Mouse (Mus musculus) heart, embryonic 15.5 days (tissue): ENCODE data around the gene Spats1. TPM values are rescaled to one million over a fixed set of nuclear protein-coding genes. Genes with fewer than 3 reads are reported as not detected.

Experiments used
- ATAC-seq: fragments of 200-750 bp; cut with Nextera tagmentation; replicated peaks from 2 replicates; pipeline ENCODE4 v1.8.0; 2017; ENCODE audit warnings: low read depth, moderate TSS enrichment; ENCODE audit not compliant: insufficient number of reproducible peaks, insufficient read depth, low FRiP score
- H3K27ac ChIP-seq: fragments of 300-500 bp; sonication (generic); 2 replicates; pipeline ENCODE4 v1.5.1; 2015; ENCODE audit warnings: mild to moderate bottlenecking, inconsistent platforms
- H3K27me3 ChIP-seq: fragments of 300-500 bp; sonication (generic); 2 replicates; pipeline ENCODE4 v1.6.1; 2015; ENCODE audit warnings: inconsistent platforms
- H3K36me3 ChIP-seq: fragments of 300-500 bp; sonication (generic); 2 replicates; pipeline ENCODE4 v1.6.1; 2015; ENCODE audit warnings: mild to moderate bottlenecking, inconsistent platforms
- H3K4me1 ChIP-seq: fragments of 300-500 bp; sonication (generic); replicated peaks from 2 replicates; pipeline ENCODE4 v1.6.1; 2015; ENCODE audit warnings: inconsistent platforms
- H3K4me2 ChIP-seq: fragments of 300-500 bp; sonication (generic); 2 replicates; pipeline ENCODE4 v1.6.1; 2015; ENCODE audit warnings: inconsistent platforms, mild to moderate bottlenecking, moderate library complexity
- H3K4me3 ChIP-seq: fragments of 300-500 bp; sonication (generic); 2 replicates; pipeline ENCODE4 v1.5.1; 2015; ENCODE audit warnings: mild to moderate bottlenecking, inconsistent platforms
- H3K9ac ChIP-seq: fragments of 300-500 bp; sonication (generic); 2 replicates; pipeline ENCODE4 v1.6.1; 2015; ENCODE audit warnings: mild to moderate bottlenecking, inconsistent platforms
- H3K9me3 ChIP-seq: fragments of 300-500 bp; sonication (generic); replicated peaks from 2 replicates; pipeline ENCODE4 v1.6.1; 2016; ENCODE audit warnings: inconsistent platforms
- WGBS: fragments of 180-500 bp; shearing (Covaris S2); methylation state at CpG from one replicate; pipeline ENCODE4 v1.1.7; 2015; ENCODE audit warnings: mixed read lengths; 5-methylcytosine and 5-hydroxymethylcytosine counted together
- polyA plus RNA-seq: library from polyadenylated mRNA; unstranded; fragments of >200 nt; fragmentation: Nextera tagmentation; extraction: Ambion mirVana; gene quantifications from 2 replicates; pipeline ENCODE4 v1.2.1, GENCODE M21; 2015

Spats1 gene
- polyA plus RNA-seq, 1 experiment from 2014 or later: 1.6 TPM

DNA sequence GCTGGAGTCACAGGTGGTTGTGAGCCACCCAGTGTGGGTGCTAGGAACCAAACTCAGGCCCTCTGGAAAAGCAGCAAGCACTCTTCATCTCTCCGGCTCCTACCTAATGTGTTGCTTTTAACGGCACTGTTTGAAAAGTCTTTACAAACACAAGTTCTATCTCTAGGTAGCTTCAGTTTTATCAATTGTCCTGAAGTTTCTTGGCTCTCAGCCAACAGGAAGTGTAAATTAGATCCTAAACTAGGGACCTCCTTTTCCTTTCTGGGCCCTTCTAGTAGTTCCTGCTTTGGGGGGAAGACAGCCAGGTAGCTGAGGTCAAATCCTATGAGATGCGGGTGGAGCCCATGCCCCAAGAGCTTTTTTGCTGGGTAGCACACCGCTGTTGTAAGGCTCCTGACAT, 35.7 kb upstream of the Spats1 start:
- ATAC-seq: no peak
- Histone ChIP-seq H3K9ac (no peak overlapping the region), H3K36me3 (peaks cover 23% of the 10 kb centered on the region), H3K4me1 (peaks cover 13% of the 10 kb centered on the region), H3K4me3 (no peak overlapping the region), H3K27ac (no peak overlapping the region), H3K4me2 (no peak overlapping the region), H3K27me3 (no peaks in the 10 kb centered on the region), H3K9me3 (no peaks in the 10 kb centered on the region)
- WGBS: 89% methylated on average over 4 of the region's 4 CpGs

DNA sequence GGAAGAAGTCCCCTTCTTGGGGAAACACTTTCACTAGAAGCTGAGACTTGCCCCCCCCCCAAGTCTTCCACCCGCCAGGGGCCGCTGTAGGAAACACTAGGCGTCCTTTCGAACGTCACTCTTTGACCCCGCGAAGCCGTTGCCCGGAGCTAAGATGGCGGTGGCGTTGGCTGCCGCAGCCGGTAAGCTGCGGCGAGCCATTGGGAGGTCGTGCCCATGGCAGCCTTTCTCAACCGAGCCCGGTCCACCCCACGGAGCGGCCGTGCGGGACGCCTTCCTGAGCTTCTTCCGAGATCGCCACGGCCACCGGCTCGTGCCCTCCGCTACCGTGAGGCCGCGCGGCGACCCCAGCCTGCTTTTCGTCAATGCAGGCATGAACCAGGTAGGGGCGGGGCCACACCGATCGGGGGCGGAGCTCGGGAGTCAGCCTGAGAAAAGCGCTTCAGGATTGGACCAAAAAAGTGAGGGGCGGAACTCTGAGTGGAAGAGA, 31.5 kb upstream of the Spats1 start, which contains the start of gene Aars2:
TSS of gene Aars2 (plus strand) at position 142 of the 490 bp plus-strand sequence.
- H3K27ac ChIP-seq: peak within 1 kb of the TSS; percentile 94
- peak within 1 kb of the TSS; percentile 61 for H3K4me2 ChIP-seq
- WGBS: under 1% methylated on average over 42 of the region's 42 CpGs
- peak; percentile 85 for ATAC-seq
- H3K4me3 ChIP-seq: peak within 1 kb of the TSS; percentile 95
- H3K36me3 ChIP-seq: peaks cover 23% of the 10 kb centered on the region
- H3K9me3 ChIP-seq: no peaks in the 10 kb centered on the region
- H3K27me3 ChIP-seq: no peaks in the 10 kb centered on the region
- peak within 1 kb of the TSS; percentile 92 for H3K9ac ChIP-seq
- H3K4me1 ChIP-seq: peaks cover 17% of the 10 kb centered on the region

DNA sequence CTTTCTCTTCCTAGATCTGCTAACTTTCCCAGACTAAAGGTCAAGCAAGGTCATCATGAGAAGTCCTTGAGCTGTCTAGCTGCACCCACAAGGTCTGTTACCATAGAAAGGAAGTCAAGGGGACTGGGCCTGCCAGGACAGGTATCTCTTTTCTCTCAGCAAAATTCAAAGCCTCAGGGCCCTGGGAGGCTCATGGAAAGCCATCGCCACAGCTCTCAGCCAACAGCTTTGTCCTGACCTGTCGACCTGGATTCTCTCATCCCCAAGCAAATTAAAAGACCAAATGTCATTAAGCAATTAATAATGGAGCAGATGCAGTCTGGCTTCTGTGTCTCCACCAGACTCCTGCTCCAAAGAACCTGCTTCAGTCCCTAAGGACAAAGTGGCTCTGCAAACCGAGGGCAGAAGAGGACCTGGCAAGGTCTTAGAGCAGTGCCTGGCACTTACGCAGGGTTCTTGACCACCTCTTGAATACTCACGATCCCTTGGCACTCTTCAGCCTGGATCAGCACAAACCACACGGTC, 30.8 kb upstream of the Spats1 start:
- Histone ChIP-seq H3K9me3 (no peaks in the 10 kb centered on the region), H3K27ac (no peak overlapping the region), H3K4me2 (0 out of 2 replicates have a peak overlapping the region, but pooled peaks have one; percentile 61), H3K27me3 (no peaks in the 10 kb centered on the region), H3K4me1 (peaks cover 20% of the 10 kb centered on the region), H3K9ac (no peak overlapping the region), H3K4me3 (no peak overlapping the region; the same call in 1 of the 2 replicates), H3K36me3 (peaks cover 20% of the 10 kb centered on the region)
- WGBS: 65% methylated on average over 6 of the region's 6 CpGs
- ATAC-seq: no peak

DNA sequence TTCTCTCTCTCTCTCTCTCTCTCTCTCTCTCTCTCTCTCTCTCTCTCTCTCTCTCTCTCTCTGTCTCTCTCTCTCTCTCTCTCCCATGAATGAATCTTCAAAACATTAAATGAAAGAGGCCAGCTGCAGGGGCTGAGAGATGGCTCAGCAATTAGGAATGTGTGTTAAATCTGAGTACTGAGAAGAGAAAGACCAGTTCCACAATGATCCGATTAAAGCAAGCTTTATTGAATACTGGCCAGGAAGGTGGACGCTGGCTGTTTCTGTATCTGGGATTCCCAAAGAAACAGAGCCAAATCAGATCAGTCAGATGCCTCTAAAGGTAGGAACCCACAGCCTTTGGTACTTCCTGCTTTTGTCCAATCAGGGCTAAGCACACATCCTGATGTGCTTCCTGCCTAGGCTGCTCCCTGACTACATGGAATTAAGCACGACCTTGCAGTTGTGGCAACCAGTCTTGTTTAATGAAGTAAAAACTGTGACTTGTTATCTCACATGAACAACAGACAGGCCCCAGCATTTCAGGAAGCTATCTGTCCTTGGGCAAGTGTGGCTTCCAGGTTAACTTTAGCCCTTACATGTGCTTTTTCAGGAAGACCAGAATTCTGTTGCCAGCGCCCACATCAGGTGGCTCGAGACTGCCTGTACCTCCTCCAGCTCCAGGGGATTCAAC, 28.2 kb upstream of the Spats1 start:
- Histone ChIP-seq H3K27ac (peak overlapping the region; percentile 31; the same call in 1 of the 2 replicates), H3K9me3 (no peaks in the 10 kb centered on the region), H3K9ac (no peak overlapping the region), H3K27me3 (no peaks in the 10 kb centered on the region), H3K4me2 (no peak overlapping the region), H3K36me3 (peaks cover 2% of the 10 kb centered on the region; the same call in 1 of the 2 replicates), H3K4me3 (no peak overlapping the region), H3K4me1 (peaks cover 20% of the 10 kb centered on the region)
- WGBS: 42% methylated on average over 5 of the region's 5 CpGs
- ATAC-seq: no peak

DNA sequence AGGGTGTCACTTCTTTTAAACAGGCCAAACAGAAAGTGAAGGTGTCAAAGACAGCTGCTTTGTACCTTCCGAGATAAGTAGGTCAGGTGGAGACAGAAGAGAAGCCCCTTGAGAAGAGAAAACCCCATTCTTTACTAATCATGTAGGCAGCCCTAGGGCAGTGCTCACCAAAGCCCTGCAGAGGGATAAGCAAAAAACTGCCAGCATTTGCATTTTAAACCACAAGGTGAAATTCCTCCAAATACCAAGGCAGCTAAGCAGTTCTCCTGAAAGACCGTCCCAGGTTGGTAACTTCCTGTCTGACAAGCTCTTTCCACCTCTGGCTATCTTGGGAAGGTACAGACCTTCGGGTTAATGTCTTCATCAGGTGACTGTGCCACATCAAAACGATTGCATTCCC, 27.1 kb upstream of the Spats1 start:
- ATAC-seq: no peak
- Histone ChIP-seq H3K4me2 (no peak overlapping the region), H3K4me1 (peaks cover 17% of the 10 kb centered on the region), H3K9me3 (no peaks in the 10 kb centered on the region), H3K36me3 (no peaks in the 10 kb centered on the region), H3K9ac (no peak overlapping the region), H3K27ac (no peak overlapping the region), H3K27me3 (no peaks in the 10 kb centered on the region), H3K4me3 (no peak overlapping the region)
- WGBS: 54% methylated on average over 4 of the region's 4 CpGs

DNA sequence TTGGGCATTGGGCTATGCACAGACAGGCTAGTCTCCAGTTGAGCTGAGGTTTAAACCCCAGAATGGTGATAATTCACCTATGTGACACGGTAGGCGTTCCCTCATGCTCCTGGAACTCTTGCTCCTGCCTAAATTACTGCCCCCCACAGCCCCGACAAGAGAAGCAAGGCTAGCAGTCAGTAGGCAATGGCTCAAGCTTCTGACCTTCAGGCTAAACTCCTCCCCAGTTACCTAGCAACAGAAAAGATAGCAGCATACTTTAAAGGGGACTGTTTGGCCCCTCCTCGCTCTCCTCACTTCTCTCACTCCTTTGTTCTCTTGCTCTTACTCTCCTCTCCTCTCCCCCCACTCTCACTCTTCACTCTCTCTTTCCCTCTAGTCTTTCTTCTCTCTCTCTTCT, 25.8 kb upstream of the Spats1 start:
- WGBS: 37% methylated on average over 4 of the region's 4 CpGs
- no peak for ATAC-seq
- no peak overlapping the region for H3K4me3 ChIP-seq
- no peaks in the 10 kb centered on the region for H3K9me3 ChIP-seq
- H3K27ac ChIP-seq: no peak overlapping the region
- no peaks in the 10 kb centered on the region for H3K36me3 ChIP-seq
- H3K27me3 ChIP-seq: no peaks in the 10 kb centered on the region
- H3K4me1 ChIP-seq: peaks cover 7% of the 10 kb centered on the region; the same call in 1 of the 2 replicates
- H3K9ac ChIP-seq: no peak overlapping the region
- H3K4me2 ChIP-seq: no peak overlapping the region

DNA sequence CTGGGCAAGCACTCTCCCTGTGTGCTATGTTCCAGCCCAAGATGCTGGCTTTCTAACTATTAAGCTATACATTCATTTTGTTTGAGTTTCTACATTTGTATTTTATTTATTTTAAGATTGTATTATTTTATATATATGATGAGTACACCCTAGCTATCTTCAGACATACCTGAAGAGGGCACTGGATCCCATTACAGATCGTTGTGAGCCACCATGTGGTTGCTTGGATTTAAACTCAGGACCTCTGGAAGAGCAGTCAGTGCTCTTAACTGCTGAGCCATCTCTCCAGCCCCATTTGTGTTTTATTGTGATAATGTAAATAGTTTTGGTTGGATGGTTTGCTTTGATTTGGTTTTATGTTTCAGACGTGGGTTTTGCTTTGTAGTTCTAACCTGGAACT, 24.3 kb upstream of the Spats1 start:
- Histone ChIP-seq H3K4me2 (no peak overlapping the region), H3K27ac (no peak overlapping the region), H3K4me1 (peaks cover 6% of the 10 kb centered on the region; the same call in 1 of the 2 replicates), H3K4me3 (no peak overlapping the region), H3K9ac (no peak overlapping the region), H3K36me3 (no peaks in the 10 kb centered on the region), H3K27me3 (no peaks in the 10 kb centered on the region), H3K9me3 (no peaks in the 10 kb centered on the region)
- WGBS: 51% methylated on average over 2 of the region's 2 CpGs
- ATAC-seq: no peak

DNA sequence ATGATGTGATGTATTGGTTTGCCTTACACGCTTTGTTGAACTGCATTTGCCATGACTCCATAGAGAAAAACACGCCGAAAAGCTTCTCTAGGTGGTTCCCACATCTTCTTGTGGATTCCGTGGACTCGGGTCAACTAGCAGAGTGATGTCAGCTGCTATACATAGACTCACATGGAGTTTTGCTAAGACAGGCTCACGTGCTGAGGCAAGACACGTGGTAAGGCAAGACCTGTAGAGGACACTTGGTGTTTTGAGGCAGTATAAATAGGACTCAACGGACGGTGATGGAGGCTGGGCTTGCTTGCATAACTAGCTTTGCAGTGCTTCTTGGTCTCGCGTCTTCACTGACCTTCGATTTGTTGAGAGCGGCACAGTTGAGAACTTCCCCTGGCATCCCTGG, 23.2 kb upstream of the Spats1 start:
- 0 out of 2 replicates have a peak, but pooled peaks have one; percentile 67 for ATAC-seq
- Histone ChIP-seq H3K4me2 (no peak overlapping the region), H3K9ac (no peak overlapping the region), H3K36me3 (no peaks in the 10 kb centered on the region), H3K27me3 (0 out of 2 replicates have a peak, but pooled peaks cover 2% of the 10 kb centered on the region), H3K4me1 (peaks cover 6% of the 10 kb centered on the region; the same call in 1 of the 2 replicates), H3K4me3 (no peak overlapping the region), H3K9me3 (no peaks in the 10 kb centered on the region), H3K27ac (no peak overlapping the region)
- WGBS: 57% methylated on average over 13 of the region's 13 CpGs

DNA sequence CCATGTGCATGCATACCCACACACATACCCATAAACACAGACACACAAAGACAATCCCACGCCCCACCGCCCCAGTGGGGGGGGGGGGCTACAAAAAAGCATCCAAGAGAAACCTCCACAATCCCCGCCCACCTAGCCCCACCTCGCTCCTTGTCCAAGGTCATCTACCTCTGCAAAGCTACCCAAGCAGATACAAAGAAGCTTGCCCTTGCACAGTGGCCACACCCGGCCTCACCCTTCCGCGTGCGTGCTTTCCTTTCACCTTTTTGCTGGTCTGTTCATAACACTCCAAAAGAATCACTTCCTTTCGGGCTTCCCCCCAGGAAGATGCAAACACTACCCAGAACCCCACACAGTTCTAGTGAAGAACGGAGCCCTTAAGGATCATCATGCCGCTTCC, 20.2 kb upstream of the Spats1 start:
- H3K4me1 ChIP-seq: peaks cover 6% of the 10 kb centered on the region; the same call in 1 of the 2 replicates
- no peaks in the 10 kb centered on the region for H3K36me3 ChIP-seq
- H3K27me3 ChIP-seq: 0 out of 2 replicates have a peak, but pooled peaks cover 5% of the 10 kb centered on the region
- no peak overlapping the region for H3K9ac ChIP-seq
- no peak overlapping the region for H3K4me2 ChIP-seq
- H3K9me3 ChIP-seq: no peaks in the 10 kb centered on the region
- no peak overlapping the region for H3K4me3 ChIP-seq
- WGBS: 70% methylated on average over 11 of the region's 11 CpGs
- ATAC-seq: no peak
- H3K27ac ChIP-seq: no peak overlapping the region

DNA sequence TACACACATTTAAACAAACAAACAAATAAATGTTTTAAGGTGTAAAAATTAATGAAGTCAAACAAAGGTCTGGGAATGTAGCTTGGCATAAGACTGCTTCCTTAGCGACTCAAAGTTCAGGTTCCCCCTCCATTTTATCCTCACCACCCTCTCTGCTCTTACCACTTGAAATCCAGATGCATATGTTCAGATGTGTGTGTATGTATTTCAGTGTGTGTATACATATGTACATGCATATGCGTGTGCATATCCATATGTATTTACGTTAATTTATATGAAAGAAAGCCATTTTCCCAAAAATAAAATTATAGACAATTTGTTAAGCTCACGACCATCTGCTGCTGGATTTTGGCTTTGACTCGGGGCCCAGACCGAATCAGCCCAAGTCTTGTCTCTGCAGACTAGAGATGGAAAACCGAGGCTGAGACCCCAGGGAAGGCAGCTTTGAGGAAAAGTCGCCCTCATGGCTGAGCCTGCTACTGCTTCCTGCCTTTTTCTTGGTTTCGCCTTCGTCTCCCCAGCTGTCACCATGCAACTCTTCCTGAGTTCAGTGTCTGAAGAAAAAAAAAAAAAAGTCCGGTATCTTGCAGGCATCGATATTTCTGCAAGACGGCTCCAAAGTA, 15.4 kb upstream of the Spats1 start:
- no peak overlapping the region for H3K9ac ChIP-seq

DNA sequence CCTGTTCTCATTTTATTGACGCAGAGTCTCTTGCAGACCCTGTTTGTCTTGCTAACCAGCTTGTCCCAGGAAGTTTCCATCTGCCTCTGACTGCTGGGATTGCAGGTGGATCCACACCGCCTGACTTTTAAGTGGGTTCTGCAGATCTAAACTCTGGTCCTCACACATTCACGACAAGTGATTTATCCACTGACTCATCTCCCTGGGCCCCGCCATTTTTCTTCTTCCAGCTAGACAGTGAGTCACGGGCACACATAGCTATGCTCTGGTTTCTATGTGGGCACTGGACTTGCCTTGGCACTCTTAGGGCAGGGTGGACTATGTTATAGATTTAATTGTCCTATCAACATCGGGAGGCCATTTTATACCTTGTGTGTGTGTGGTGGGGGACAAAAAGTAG, 14.5 kb upstream of the Spats1 start:
- WGBS: 78% methylated on average over 6 of the region's 6 CpGs
- no peak overlapping the region for H3K4me3 ChIP-seq
- H3K27ac ChIP-seq: no peak overlapping the region
- H3K9me3 ChIP-seq: no peaks in the 10 kb centered on the region
- H3K36me3 ChIP-seq: no peaks in the 10 kb centered on the region
- peaks cover 6% of the 10 kb centered on the region; the same call in 1 of the 2 replicates for H3K4me1 ChIP-seq
- H3K27me3 ChIP-seq: peaks cover 9% of the 10 kb centered on the region; the same call in 1 of the 2 replicates
- no peak overlapping the region for H3K4me2 ChIP-seq
- no peak overlapping the region for H3K9ac ChIP-seq
- ATAC-seq: no peak

More for the DNA sequence above, 15.4 kb upstream of the Spats1 start:
- peaks cover 6% of the 10 kb centered on the region; the same call in 1 of the 2 replicates for H3K4me1 ChIP-seq
- no peak overlapping the region for H3K27ac ChIP-seq
- H3K4me2 ChIP-seq: no peak overlapping the region
- WGBS: 61% methylated on average over 13 of the region's 13 CpGs
- no peak overlapping the region for H3K4me3 ChIP-seq
- H3K36me3 ChIP-seq: no peaks in the 10 kb centered on the region
- H3K9me3 ChIP-seq: no peaks in the 10 kb centered on the region
- H3K27me3 ChIP-seq: peaks cover 9% of the 10 kb centered on the region; the same call in 1 of the 2 replicates
- no peak for ATAC-seq
